Mouse (Mus musculus): Measurements from ENCODE around the gene Gm20388. TPM values are rescaled to one million over a fixed set of nuclear protein-coding genes. Genes with fewer than 3 reads are reported as not detected.

Gm20388 gene
- polyA plus RNA-seq, 1 experiment from 2014 or later, result not detected

- peak overlapping the region; percentile 71 for H3K9ac ChIP-seq (ENCODE audit: low read length)
- under 1% methylated on average over 55 of the region's 55 CpGs for WGBS
- peak overlapping the region; percentile 50 to 70 for H3K4me3 ChIP-seq (ENCODE audit: control insufficient read depth in 1 of 2, insufficient read depth in 1 of 2, low read depth in 1 of 2, low read length in 2 of 2)
- peak; percentile 32; the same call in 1 of the 2 replicates for ATAC-seq (ENCODE audit: insufficient number of reproducible peaks, insufficient read depth, low FRiP score, low read depth)
- peak overlapping the region; percentile 78 for H3K4me2 ChIP-seq (ENCODE audit: low read length)
- H3K27me3 ChIP-seq (ENCODE audit: control insufficient read depth, insufficient read depth, low read length), result peaks cover 73% of the 10 kb centered on the region
- H3K4me1 ChIP-seq (ENCODE audit: control insufficient read depth in 2 of 2, insufficient read depth in 2 of 2, low read length in 2 of 2), result peaks cover 4 to 5% of the 10 kb centered on the region in 2 experiments; a peak in 2 of 4 replicates
- H3K36me3 ChIP-seq (ENCODE audit: control insufficient read depth, insufficient read depth, low read length), result peaks cover 4% of the 10 kb centered on the region
- H3K27ac ChIP-seq (replicated peaks in 1 of 2; ENCODE audit: control insufficient read depth in 1 of 2, insufficient read depth in 1 of 2, low read depth in 2 of 2, low read length in 2 of 2), result peak overlapping the region; percentile 82 to 89
- 0 out of 2 replicates have a peak, but pooled peaks cover 4% of the 10 kb centered on the region for H3K9me3 ChIP-seq (ENCODE audit: control insufficient read depth, low read length)
Observed at GRCm38 (mm10) chr8:121116591-121117185, 1206.0 kb downstream of the Gm20388 start.

GRCm38 (mm10) chr8:121117186-121117651 lies 1206.6 kb downstream of the Gm20388 start:
- Histone ChIP-seq H3K4me1 (ENCODE audit: control insufficient read depth in 2 of 2, insufficient read depth in 2 of 2, low read length in 2 of 2) (peaks cover 5 to 7% of the 10 kb centered on the region in 2 experiments; a peak in 2 of 4 replicates), H3K4me2 (ENCODE audit: low read length) (peak overlapping the region; percentile 78), H3K9me3 (ENCODE audit: control insufficient read depth, low read length) (0 out of 2 replicates have a peak, but pooled peaks cover 4% of the 10 kb centered on the region), H3K27ac (replicated peaks in 1 of 2; ENCODE audit: control insufficient read depth in 1 of 2, insufficient read depth in 1 of 2, low read depth in 2 of 2, low read length in 2 of 2) (peak overlapping the region; percentile 82 to 89; a peak in 3 of 4 replicates), H3K27me3 (ENCODE audit: control insufficient read depth, insufficient read depth, low read length) (peaks cover 77% of the 10 kb centered on the region), H3K9ac (ENCODE audit: low read length) (peak overlapping the region; percentile 71), H3K36me3 (ENCODE audit: control insufficient read depth, insufficient read depth, low read length) (peaks cover 5% of the 10 kb centered on the region), H3K4me3 (ENCODE audit: control insufficient read depth in 1 of 2, insufficient read depth in 1 of 2, low read depth in 1 of 2, low read length in 2 of 2) (peak overlapping the region; percentile 50 to 70)
- ATAC-seq (ENCODE audit: insufficient number of reproducible peaks, insufficient read depth, low FRiP score, low read depth), result no peak
- 1% methylated on average over 62 of the region's 62 CpGs for WGBS

GRCm38 (mm10) chr8:121117906-121118305 lies 1207.3 kb downstream of the Gm20388 start:
- WGBS, result 1% methylated on average over 28 of the region's 28 CpGs
- Histone ChIP-seq H3K27me3 (ENCODE audit: control insufficient read depth, insufficient read depth, low read length) (peaks cover 82% of the 10 kb centered on the region), H3K27ac (replicated peaks in 1 of 2; ENCODE audit: control insufficient read depth in 1 of 2, insufficient read depth in 1 of 2, low read depth in 2 of 2, low read length in 2 of 2) (peak overlapping the region; percentile 46 to 82)

GRCm38 (mm10) chr8:121118634-121119420 lies 1208.2 kb downstream of the Gm20388 start:
- H3K27ac ChIP-seq (replicated peaks in 1 of 2; ENCODE audit: control insufficient read depth in 1 of 2, insufficient read depth in 1 of 2, low read depth in 2 of 2, low read length in 2 of 2), result no peak overlapping the region; a peak in 1 of 4 replicates

More at GRCm38 (mm10) chr8:121117906-121118305, 1207.3 kb downstream of the Gm20388 start:
- Histone ChIP-seq H3K9me3 (ENCODE audit: control insufficient read depth, low read length) (0 out of 2 replicates have a peak, but pooled peaks cover 4% of the 10 kb centered on the region), H3K36me3 (ENCODE audit: control insufficient read depth, insufficient read depth, low read length) (peaks cover 5% of the 10 kb centered on the region), H3K9ac (ENCODE audit: low read length) (peak overlapping the region; percentile 71), H3K4me2 (ENCODE audit: low read length) (peak overlapping the region; percentile 78), H3K4me3 (ENCODE audit: control insufficient read depth in 1 of 2, insufficient read depth in 1 of 2, low read depth in 1 of 2, low read length in 2 of 2) (peak overlapping the region; percentile 50 to 70), H3K4me1 (ENCODE audit: control insufficient read depth in 2 of 2, insufficient read depth in 2 of 2, low read length in 2 of 2) (peaks cover 5 to 9% of the 10 kb centered on the region in 2 experiments; a peak in 2 of 4 replicates)
- no peak for ATAC-seq (ENCODE audit: insufficient number of reproducible peaks, insufficient read depth, low FRiP score, low read depth)

GRCm38 (mm10) chr8:121119635-121120455 lies 1209.2 kb downstream of the Gm20388 start:
- ATAC-seq (ENCODE audit: insufficient number of reproducible peaks, insufficient read depth, low FRiP score, low read depth), result no peak
- peaks cover 5% of the 10 kb centered on the region for H3K36me3 ChIP-seq (ENCODE audit: control insufficient read depth, insufficient read depth, low read length)

More at GRCm38 (mm10) chr8:121118634-121119420, 1208.2 kb downstream of the Gm20388 start:
- ATAC-seq (ENCODE audit: insufficient number of reproducible peaks, insufficient read depth, low FRiP score, low read depth), result no peak
- H3K4me3 ChIP-seq (ENCODE audit: control insufficient read depth in 1 of 2, insufficient read depth in 1 of 2, low read depth in 1 of 2, low read length in 2 of 2), result peak overlapping the region; percentile 50 to 70
- H3K9ac ChIP-seq (ENCODE audit: low read length), result peak overlapping the region; percentile 71
- 9% methylated on average over 18 of the region's 18 CpGs for WGBS
- peaks cover 5% of the 10 kb centered on the region for H3K36me3 ChIP-seq (ENCODE audit: control insufficient read depth, insufficient read depth, low read length)
- H3K9me3 ChIP-seq (ENCODE audit: control insufficient read depth, low read length), result 0 out of 2 replicates have a peak, but pooled peaks cover 4% of the 10 kb centered on the region
- peak overlapping the region; percentile 78 for H3K4me2 ChIP-seq (ENCODE audit: low read length)
- H3K4me1 ChIP-seq (ENCODE audit: control insufficient read depth in 2 of 2, insufficient read depth in 2 of 2, low read length in 2 of 2), result 0 out of 4 replicates have a peak, but pooled peaks cover 2 to 5% of the 10 kb centered on the region in 2 experiments
- peaks cover 87% of the 10 kb centered on the region for H3K27me3 ChIP-seq (ENCODE audit: control insufficient read depth, insufficient read depth, low read length)

GRCm38 (mm10) chr8:121120456-121121419 lies 1210.1 kb downstream of the Gm20388 start:
- peak overlapping the region; percentile 71 for H3K9ac ChIP-seq (ENCODE audit: low read length)
- H3K36me3 ChIP-seq (ENCODE audit: control insufficient read depth, insufficient read depth, low read length), result peaks cover 5% of the 10 kb centered on the region
- H3K27ac ChIP-seq (replicated peaks in 1 of 2; ENCODE audit: control insufficient read depth in 1 of 2, insufficient read depth in 1 of 2, low read depth in 2 of 2, low read length in 2 of 2), result 0 out of 4 replicates have a peak overlapping the region, but pooled peaks of 1 of the 2 experiments have one; percentile 20
- H3K4me2 ChIP-seq (ENCODE audit: low read length), result peak overlapping the region; percentile 78
- H3K9me3 ChIP-seq (ENCODE audit: control insufficient read depth, low read length), result 0 out of 2 replicates have a peak, but pooled peaks cover 4% of the 10 kb centered on the region
- peaks cover 4 to 16% of the 10 kb centered on the region in 2 experiments; a peak in 2 of 4 replicates for H3K4me1 ChIP-seq (ENCODE audit: control insufficient read depth in 2 of 2, insufficient read depth in 2 of 2, low read length in 2 of 2)
- no peak for ATAC-seq (ENCODE audit: insufficient number of reproducible peaks, insufficient read depth, low FRiP score, low read depth)
- peak overlapping the region; percentile 38 to 50 for H3K4me3 ChIP-seq (ENCODE audit: control insufficient read depth in 1 of 2, insufficient read depth in 1 of 2, low read depth in 1 of 2, low read length in 2 of 2)
- H3K27me3 ChIP-seq (ENCODE audit: control insufficient read depth, insufficient read depth, low read length), result peaks cover 86% of the 10 kb centered on the region
- 28% methylated on average over 17 of the region's 17 CpGs for WGBS

More at GRCm38 (mm10) chr8:121119635-121120455, 1209.2 kb downstream of the Gm20388 start:
- H3K9ac ChIP-seq (ENCODE audit: low read length), result peak overlapping the region; percentile 71
- 25% methylated on average over 12 of the region's 12 CpGs for WGBS
- H3K4me3 ChIP-seq (ENCODE audit: control insufficient read depth in 1 of 2, insufficient read depth in 1 of 2, low read depth in 1 of 2, low read length in 2 of 2), result peak overlapping the region; percentile 38 to 50
- peak overlapping the region; percentile 78 for H3K4me2 ChIP-seq (ENCODE audit: low read length)
- peak overlapping the region in 1 of 2 experiments; percentile 20; a peak in 2 of 4 replicates for H3K27ac ChIP-seq (replicated peaks in 1 of 2; ENCODE audit: control insufficient read depth in 1 of 2, insufficient read depth in 1 of 2, low read depth in 2 of 2, low read length in 2 of 2)
- H3K4me1 ChIP-seq (ENCODE audit: control insufficient read depth in 2 of 2, insufficient read depth in 2 of 2, low read length in 2 of 2), result peaks cover 2 to 9% of the 10 kb centered on the region in 2 experiments; a peak in 2 of 4 replicates
- H3K27me3 ChIP-seq (ENCODE audit: control insufficient read depth, insufficient read depth, low read length), result peaks cover 88% of the 10 kb centered on the region
- H3K9me3 ChIP-seq (ENCODE audit: control insufficient read depth, low read length), result 0 out of 2 replicates have a peak, but pooled peaks cover 4% of the 10 kb centered on the region

All from heart, embryonic 14.5 days (tissue).